Mouse (Mus musculus) forebrain, embryonic 14.5 days (tissue): Measurements from ENCODE around the gene Shoc2. TPM values are rescaled to one million over a fixed set of nuclear protein-coding genes. Genes with fewer than 3 reads are reported as not detected.
A peak's percentile ranks its signal among the peaks of the same experiment; 100 is the strongest.
"Not testable (repeated sequence)": the region's sequence is repeated elsewhere in the genome, so short reads cannot be mapped to it uniquely, and the experiment has no call there.

ENCODE experiments used
- ATAC-seq: fragments of 200-750 bp; cut with Nextera tagmentation; 2 replicates; pipeline ENCODE4 v1.8.0; 2017; ENCODE audit warnings: mild to moderate bottlenecking, moderate library complexity
- DNase-seq: peaks from one replicate; pipeline ENCODE4 v3.0.0-alpha.2; 2015; ENCODE audit warnings: low spot score
- H3K27ac ChIP-seq: fragments of 300-500 bp; sonication (generic); 2 replicates; pipeline ENCODE4 v1.5.1; 2014; ENCODE audit warnings: low read depth, mild to moderate bottlenecking, control low read depth, low read length, moderate library complexity
- H3K27me3 ChIP-seq: fragments of 300-500 bp; sonication (generic); replicated peaks from 2 replicates; pipeline ENCODE4 v1.6.1; 2014; ENCODE audit warnings: low read length, control low read depth, mixed read lengths; ENCODE audit not compliant: control insufficient read depth, insufficient read depth
- H3K36me3 ChIP-seq: fragments of 300-500 bp; sonication (generic); 2 replicates; pipeline ENCODE4 v1.6.1; 2014; ENCODE audit warnings: low read length, control low read depth; ENCODE audit not compliant: control insufficient read depth, insufficient read depth
- H3K4me1 ChIP-seq: fragments of 300-500 bp; sonication (generic); 2 replicates; pipeline ENCODE4 v1.6.1; 2014; ENCODE audit warnings: antibody characterized with exemption, low read length, control low read depth; ENCODE audit not compliant: control insufficient read depth, insufficient read depth
- H3K4me2 ChIP-seq: fragments of 300-500 bp; sonication (generic); 2 replicates; pipeline ENCODE4 v1.6.1; 2014; ENCODE audit warnings: mild to moderate bottlenecking, control low read depth, low read length
- H3K4me3 ChIP-seq: fragments of 300-500 bp; sonication (generic); 2 replicates; pipeline ENCODE4 v1.5.1; 2014; ENCODE audit warnings: low read depth, low read length, control low read depth
- H3K9ac ChIP-seq: fragments of 300-500 bp; sonication (generic); 2 replicates; pipeline ENCODE4 v1.6.1; 2014; ENCODE audit warnings: mild to moderate bottlenecking, low read length, control low read depth, moderate library complexity
- H3K9me3 ChIP-seq: fragments of 300-500 bp; sonication (generic); replicated peaks from 2 replicates; pipeline ENCODE4 v1.6.1; 2016; ENCODE audit warnings: low read length, control low read depth, mixed read lengths; ENCODE audit not compliant: control insufficient read depth
- WGBS: fragments of 180-500 bp; shearing (Covaris S2); extraction: QIAGEN DNeasy Blood & Tissue Kit; methylation state at CpG from one replicate; pipeline ENCODE4 v1.1.7; 2014; 5-methylcytosine and 5-hydroxymethylcytosine counted together
- polyA plus RNA-seq: library from polyadenylated mRNA; unstranded; fragments of >200 nt; fragmentation: Nextera tagmentation; extraction: Ambion mirVana; gene quantifications from 2 replicates; pipeline ENCODE4 v1.2.1, GENCODE M21; 2014

Shoc2 gene
- polyA plus RNA-seq, 1 experiment from 2014 or later, result 49.6 TPM

DNA sequence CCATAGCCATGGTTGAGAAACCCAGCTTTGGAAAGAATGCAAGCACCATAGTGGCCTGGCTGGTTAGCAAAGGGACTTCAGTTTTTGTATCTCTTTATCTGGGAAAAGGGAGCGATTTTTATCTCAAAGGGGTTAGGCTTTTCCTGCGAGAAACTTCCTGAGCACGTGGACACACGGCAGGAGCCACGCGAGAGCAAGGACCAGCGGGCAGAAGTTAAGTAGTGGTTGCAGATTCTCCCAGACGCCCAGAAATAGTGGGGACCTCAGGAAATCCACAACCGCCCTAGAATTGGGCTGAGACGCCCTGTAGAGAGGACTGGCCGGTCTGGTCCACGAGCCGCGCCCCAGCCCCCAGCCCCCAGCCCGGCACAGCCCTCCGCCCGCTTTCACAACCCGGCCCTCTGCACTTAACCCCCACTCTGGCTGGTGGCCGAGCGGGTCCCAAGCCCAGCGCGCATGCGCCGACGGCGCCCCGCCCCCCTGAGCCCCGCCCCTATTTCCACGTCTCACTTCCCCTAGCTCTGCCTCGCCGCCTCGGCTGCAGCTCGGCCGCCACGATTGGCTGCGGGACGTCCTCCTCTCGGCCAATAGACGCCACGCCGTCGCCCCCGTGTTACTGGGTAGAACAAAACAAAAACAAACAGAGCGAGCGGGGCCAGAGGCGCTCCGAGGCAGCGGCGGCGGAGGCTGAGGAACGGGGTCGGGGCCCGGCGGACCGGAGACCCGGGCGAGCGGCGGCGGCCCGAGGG, 41.2 kb upstream of the Shoc2 start:
- peaks cover 15% of the 10 kb centered on the region for H3K4me1 ChIP-seq
- peak overlapping the region; percentile 91 for H3K27ac ChIP-seq
- H3K9ac ChIP-seq, result peak overlapping the region; percentile 92
- H3K4me3 ChIP-seq, result peak overlapping the region; percentile 95
- H3K36me3 ChIP-seq, result 0 out of 2 replicates have a peak, but pooled peaks cover under 1% of the 10 kb centered on the region
- H3K4me2 ChIP-seq, result peak overlapping the region; percentile 70
- no peaks in the 10 kb centered on the region for H3K9me3 ChIP-seq
- no peaks in the 10 kb centered on the region for H3K27me3 ChIP-seq
- ATAC-seq, result peak; percentile 99
- peak; percentile 99 for DNase-seq
- under 1% methylated on average over 57 of the region's 61 CpGs for WGBS

DNA sequence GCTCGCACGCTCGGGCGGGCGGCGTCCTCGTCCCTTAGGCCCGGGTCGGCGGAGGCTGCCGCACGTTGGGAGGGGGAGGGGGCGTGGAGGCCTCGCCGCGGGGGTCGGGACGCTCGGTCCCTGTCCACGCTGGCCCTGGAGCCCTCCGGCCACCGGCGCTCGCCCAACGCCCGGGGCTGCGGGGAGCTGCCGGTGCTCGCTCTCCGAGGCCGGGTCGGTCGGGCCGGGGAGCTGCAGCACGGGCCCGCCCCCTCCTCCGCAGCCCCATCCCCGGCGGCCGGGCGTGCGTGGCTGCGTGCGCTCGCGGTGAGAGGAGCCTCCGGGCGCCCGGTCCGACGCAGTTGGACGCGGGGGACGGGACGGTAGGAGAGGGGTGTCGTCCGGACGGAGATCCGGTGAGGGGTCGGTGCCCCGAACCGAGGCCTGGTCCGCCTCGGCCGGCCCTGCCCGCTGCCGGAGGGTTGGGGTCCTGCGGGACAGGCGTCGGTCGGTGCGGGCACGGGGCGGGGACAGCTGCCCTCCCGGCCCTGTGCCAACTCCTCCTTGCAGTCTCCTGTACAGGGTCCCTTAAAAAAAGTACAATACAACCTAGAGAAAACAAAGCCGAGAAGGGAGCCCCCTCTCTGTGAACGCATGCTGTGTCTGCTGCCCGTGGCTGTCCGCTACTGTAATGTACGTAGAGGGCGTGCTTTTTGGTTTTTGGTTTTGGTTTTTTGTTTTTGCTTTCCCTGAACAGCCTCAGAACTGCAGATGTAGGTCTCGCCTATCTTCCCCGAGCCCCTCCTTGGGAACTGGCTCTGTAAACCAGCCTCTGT, 40.4 kb upstream of the Shoc2 start:
- no peaks in the 10 kb centered on the region for H3K27me3 ChIP-seq
- WGBS, result under 1% methylated on average over 64 of the region's 83 CpGs
- peak overlapping the region; percentile 70 for H3K4me2 ChIP-seq
- peak overlapping the region; percentile 95 for H3K4me3 ChIP-seq
- H3K9me3 ChIP-seq, result no peaks in the 10 kb centered on the region
- ATAC-seq (peak; percentile 75), DNase-seq (peak; percentile 73)
- H3K9ac ChIP-seq, result peak overlapping the region; percentile 92
- H3K4me1 ChIP-seq, result peaks cover 15% of the 10 kb centered on the region
- 0 out of 2 replicates have a peak, but pooled peaks cover 5% of the 10 kb centered on the region for H3K36me3 ChIP-seq
- H3K27ac ChIP-seq, result peak overlapping the region; percentile 91

DNA sequence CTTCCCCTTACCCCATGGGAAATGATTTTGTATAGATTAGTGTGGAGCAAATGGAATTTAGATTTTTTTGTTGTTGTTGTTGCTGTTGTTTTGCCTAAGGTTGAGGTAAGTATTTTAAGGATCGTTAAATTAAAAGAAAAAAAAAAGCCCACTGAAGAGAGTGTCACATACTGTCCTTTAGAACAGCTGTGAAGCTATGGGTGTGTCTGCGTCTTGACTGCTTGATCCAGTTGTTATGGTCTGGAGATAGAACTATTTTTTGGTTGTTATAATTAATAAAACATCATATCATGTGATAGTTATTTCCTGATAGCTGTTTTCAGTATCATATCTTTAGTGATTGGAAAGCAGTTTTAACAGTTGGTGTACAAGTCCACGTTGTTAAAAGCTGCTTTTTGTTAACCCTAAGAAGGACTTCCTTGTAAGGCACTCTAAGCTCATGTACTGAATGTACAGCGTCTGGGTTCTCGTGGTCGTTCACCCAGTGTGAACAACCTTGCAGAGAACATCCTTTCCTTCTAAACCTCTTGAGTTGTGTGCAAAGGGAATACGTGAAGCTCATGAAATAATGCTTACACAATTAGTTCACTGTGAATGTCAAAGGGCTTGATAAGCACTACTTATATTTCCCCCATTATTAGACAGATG, 39.1 kb upstream of the Shoc2 start:
- H3K4me1 ChIP-seq, result peaks cover 15% of the 10 kb centered on the region
- H3K27ac ChIP-seq, result no peak overlapping the region
- peak overlapping the region; percentile 95 for H3K4me3 ChIP-seq
- H3K27me3 ChIP-seq, result no peaks in the 10 kb centered on the region
- peaks cover 14% of the 10 kb centered on the region for H3K36me3 ChIP-seq
- ATAC-seq (no peak), DNase-seq (no peak)
- H3K9ac ChIP-seq, result peak overlapping the region; percentile 92
- peak overlapping the region; percentile 70 for H3K4me2 ChIP-seq
- no peaks in the 10 kb centered on the region for H3K9me3 ChIP-seq
- WGBS, result 54% methylated on average over 7 of the region's 7 CpGs

GRCm38 (mm10) chr19:53906033-53906702, 37.9 kb upstream of the Shoc2 start:
- WGBS, result 69% methylated on average over 6 of the region's 6 CpGs
- H3K27ac ChIP-seq, result no peak overlapping the region
- H3K4me3 ChIP-seq, result no peak overlapping the region
- DNase-seq, result no peak
- peaks cover 17% of the 10 kb centered on the region for H3K36me3 ChIP-seq
- H3K9me3 ChIP-seq, result no peaks in the 10 kb centered on the region
- no peak for ATAC-seq
- H3K4me2 ChIP-seq, result peak overlapping the region; percentile 70; the same call in 1 of the 2 replicates
- H3K4me1 ChIP-seq, result peaks cover 15% of the 10 kb centered on the region
- H3K9ac ChIP-seq, result no peak overlapping the region
- no peaks in the 10 kb centered on the region for H3K27me3 ChIP-seq

GRCm38 (mm10) chr19:53906703-53907070, 37.4 kb upstream of the Shoc2 start:
- not testable (repeated sequence) for H3K27ac ChIP-seq, H3K9me3 ChIP-seq, H3K9ac ChIP-seq, DNase-seq, ATAC-seq, H3K4me2 ChIP-seq, H3K27me3 ChIP-seq, H3K4me3 ChIP-seq
- H3K4me1 ChIP-seq, result peaks cover 15% of the 10 kb centered on the region
- H3K36me3 ChIP-seq, result peaks cover 21% of the 10 kb centered on the region

DNA sequence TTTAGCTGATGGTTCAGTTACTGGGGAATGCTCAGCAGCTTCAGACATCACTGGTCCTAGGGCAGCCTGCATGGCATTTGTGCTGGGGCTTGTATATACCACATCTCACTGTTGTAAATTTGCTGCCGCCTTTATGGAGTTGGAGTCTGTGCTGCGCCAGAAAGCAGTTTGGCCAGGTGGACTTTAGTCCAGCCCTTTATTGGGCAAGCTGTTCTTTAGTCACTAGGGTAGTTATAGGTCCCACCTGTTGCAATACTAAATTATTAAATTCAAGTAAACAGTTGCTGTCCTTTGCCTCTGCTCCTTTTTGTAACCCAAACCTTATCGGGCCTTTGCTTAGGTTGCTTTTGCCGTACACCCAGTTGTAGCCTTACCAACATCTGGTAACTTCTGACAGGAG, 29.2 kb upstream of the Shoc2 start:
- Histone ChIP-seq H3K27me3 (no peaks in the 10 kb centered on the region), H3K4me3 (no peak overlapping the region), H3K4me2 (no peak overlapping the region), H3K4me1 (no peaks in the 10 kb centered on the region), H3K36me3 (peaks cover 83% of the 10 kb centered on the region), H3K9ac (no peak overlapping the region), H3K9me3 (no peaks in the 10 kb centered on the region), H3K27ac (no peak overlapping the region)
- DNase-seq (no peak), ATAC-seq (no peak)
- WGBS, result 94% methylated on average over 4 of the region's 4 CpGs

DNA sequence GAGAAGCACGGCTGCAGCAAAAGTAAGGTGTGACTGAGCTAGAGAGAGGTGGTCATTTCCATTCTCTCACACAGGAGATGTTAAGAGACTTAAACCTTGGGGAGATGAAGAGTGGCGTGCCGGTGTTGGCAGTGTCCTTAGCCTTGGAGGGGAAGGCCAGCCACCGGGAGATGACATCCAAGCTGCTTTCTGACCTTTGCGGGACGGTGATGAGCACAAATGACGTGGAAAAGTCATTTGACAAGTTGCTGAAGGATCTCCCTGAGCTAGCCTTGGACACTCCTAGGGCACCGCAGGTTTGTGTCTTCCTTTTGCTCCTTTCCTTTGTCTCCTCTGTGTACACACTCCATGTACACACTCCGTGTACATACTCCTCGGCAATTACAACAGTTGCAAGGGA, 24.6 kb upstream of the Shoc2 start:
- no peak overlapping the region for H3K4me3 ChIP-seq
- H3K4me1 ChIP-seq, result no peaks in the 10 kb centered on the region
- no peak for ATAC-seq
- H3K4me2 ChIP-seq, result no peak overlapping the region
- H3K9ac ChIP-seq, result no peak overlapping the region
- peaks cover 83% of the 10 kb centered on the region for H3K36me3 ChIP-seq
- no peaks in the 10 kb centered on the region for H3K9me3 ChIP-seq
- DNase-seq, result no peak
- H3K27ac ChIP-seq, result no peak overlapping the region
- no peaks in the 10 kb centered on the region for H3K27me3 ChIP-seq
- 93% methylated on average over 10 of the region's 10 CpGs for WGBS

- not testable (repeated sequence) for H3K9me3 ChIP-seq, ATAC-seq, H3K4me2 ChIP-seq, H3K27ac ChIP-seq, H3K9ac ChIP-seq, H3K4me1 ChIP-seq, H3K27me3 ChIP-seq, DNase-seq, H3K4me3 ChIP-seq
- peaks cover 77% of the 10 kb centered on the region for H3K36me3 ChIP-seq
- 83% methylated on average over 3 of the region's 3 CpGs for WGBS
Observed at GRCm38 (mm10) chr19:53921996-53922395, 22.1 kb upstream of the Shoc2 start.
